20 mouse cellular contexts compared by ENCODE assay signal in the genomic region with DNA sequence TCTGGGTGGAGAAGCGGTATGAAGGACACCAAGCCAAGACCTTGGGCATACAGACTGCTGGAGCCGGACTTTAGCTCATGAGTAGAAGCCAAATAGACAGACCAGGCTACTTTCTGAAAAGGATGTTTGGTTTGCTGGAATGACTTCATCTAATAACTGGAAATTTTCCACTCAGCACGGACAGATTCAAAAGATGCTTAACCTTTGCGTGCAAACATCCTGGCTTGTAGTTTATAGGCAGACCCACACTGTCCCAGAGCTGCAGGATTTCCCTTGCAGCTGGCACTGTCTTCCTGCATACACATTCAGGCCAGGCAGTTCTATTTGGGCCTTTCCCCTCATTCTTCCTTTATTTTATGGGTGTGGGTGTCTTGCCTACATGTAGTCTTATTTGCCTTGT. TPM values are rescaled to one million over a fixed set of nuclear protein-coding genes. Genes with fewer than 3 reads are reported as not detected.
A peak's percentile ranks its signal among the peaks of the same experiment; 100 is the strongest.
DNase-seq lines count a peak whose midpoint lies in the region; ATAC-seq and TF ChIP-seq lines count a peak whose summit lies in the region.
"Had no signal": no experiment of that assay in that cellular context is flagged by ENCODE, and none has a peak within 500 bp of the region (broad histone marks: within the 10 kb centered on the region; RNA-seq: fewer than 3 reads in every experiment).

No protein-coding gene starts in this region.

- WGBS in heart, embryonic 15.5 days, result 65% methylated on average over 4 of the region's 4 CpGs
- 91% methylated on average over 4 of the region's 4 CpGs for WGBS in limb, embryonic 12.5 days
- WGBS in limb, embryonic 10.5 days, result 96% methylated on average over 4 of the region's 4 CpGs
- WGBS in limb, embryonic 14.5 days, result 85% methylated on average over 4 of the region's 4 CpGs

- no peak for DNase-seq in heart, postnatal 36 days
- no peak for DNase-seq in limb, embryonic 10.5 days (ENCODE audit: low spot score)
- DNase-seq in limb, embryonic 14.5 days (ENCODE audit: low spot score), result no peak
- DNase-seq in lung, postnatal 4 days, result peak; percentile 46 to 72
- DNase-seq in natural killer cell, adult 2 months (ENCODE audit: low spot score in 2 of 2), result no peak
- DNase-seq: cerebellum, postnatal 36 days; gastrocnemius, postnatal 36 days; left cerebral cortex, postnatal 4 days; right cerebral cortex, postnatal 25 days; thymus, adult 2 months had no signal

- no peaks in the 10 kb centered on the region for H3K4me1 ChIP-seq in heart, embryonic 15.5 days (replicated peaks)
- no peaks in the 10 kb centered on the region for H3K4me1 ChIP-seq in limb, embryonic 12.5 days (replicated peaks)
- H3K4me1 ChIP-seq in limb, embryonic 10.5 days, result no peaks in the 10 kb centered on the region
- no peaks in the 10 kb centered on the region for H3K4me1 ChIP-seq in limb, embryonic 14.5 days (ENCODE audit: control insufficient read depth, insufficient read depth, low read length)
- H3K4me1 ChIP-seq: forebrain, embryonic 10.5 days; hindbrain, embryonic 10.5 days had no signal

- intact Hi-C loops in heart, postnatal 36 days (cut with DNase I), result no loop called here

- H3K9ac ChIP-seq in heart, embryonic 15.5 days, result no peak overlapping the region
- H3K9ac ChIP-seq in limb, embryonic 12.5 days (replicated peaks), result no peak overlapping the region
- H3K9ac ChIP-seq in limb, embryonic 14.5 days (ENCODE audit: low read depth, low read length, severe bottlenecking), result no peak overlapping the region
- H3K9ac ChIP-seq: liver, embryonic 14.5 days had no signal

- no peaks in the 10 kb centered on the region for H3K9me3 ChIP-seq in heart, embryonic 15.5 days (replicated peaks)
- no peaks in the 10 kb centered on the region for H3K9me3 ChIP-seq in limb, embryonic 12.5 days
- H3K9me3 ChIP-seq in limb, embryonic 10.5 days (replicated peaks), result no peaks in the 10 kb centered on the region
- H3K9me3 ChIP-seq in limb, embryonic 14.5 days (ENCODE audit: control insufficient read depth, low read length), result no peaks in the 10 kb centered on the region
- H3K9me3 ChIP-seq: forebrain, embryonic 10.5 days; hindbrain, embryonic 10.5 days; megakaryocyte, embryonic 14.5 days had no signal

- no peak overlapping the region for H3K4me3 ChIP-seq in heart, embryonic 15.5 days
- H3K4me3 ChIP-seq in limb, embryonic 12.5 days (replicated peaks), result no peak overlapping the region
- no peak overlapping the region for H3K4me3 ChIP-seq in limb, embryonic 10.5 days
- no peak overlapping the region for H3K4me3 ChIP-seq in limb, embryonic 14.5 days (replicated peaks; ENCODE audit: low read length)
- H3K4me3 ChIP-seq: forebrain, embryonic 10.5 days; hindbrain, embryonic 10.5 days; megakaryocyte, embryonic 14.5 days had no signal

- H3K27me3 ChIP-seq in heart, embryonic 15.5 days, result no peaks in the 10 kb centered on the region
- H3K27me3 ChIP-seq in limb, embryonic 12.5 days, result no peaks in the 10 kb centered on the region
- H3K27me3 ChIP-seq in limb, embryonic 10.5 days (ENCODE audit: low read depth, poor library complexity, severe bottlenecking), result no peaks in the 10 kb centered on the region
- H3K27me3 ChIP-seq in limb, embryonic 14.5 days (ENCODE audit: control insufficient read depth, insufficient read depth, low read length), result no peaks in the 10 kb centered on the region
- H3K27me3 ChIP-seq: megakaryocyte, embryonic 14.5 days had no signal

- peak overlapping the region; percentile 55 for H3K27ac ChIP-seq in heart, embryonic 15.5 days
- H3K27ac ChIP-seq in limb, embryonic 12.5 days, result 0 out of 2 replicates have a peak overlapping the region, but pooled peaks have one; percentile 13
- no peak overlapping the region for H3K27ac ChIP-seq in limb, embryonic 10.5 days
- H3K27ac ChIP-seq in limb, embryonic 14.5 days (replicated peaks; ENCODE audit: low read depth, low read length), result 0 out of 2 replicates have a peak overlapping the region, but pooled peaks have one; percentile 19
- H3K27ac ChIP-seq: forebrain, embryonic 10.5 days; liver, embryonic 14.5 days had no signal

- no peak for TF ChIP-seq POLR2A in limb, embryonic 14.5 days (IDR thresholded peaks at IDR 0.05; ENCODE audit: borderline replicate concordance, extremely low read depth, insufficient read depth, insufficient read length)

- H3K36me3 ChIP-seq in heart, embryonic 15.5 days, result no peaks in the 10 kb centered on the region
- H3K36me3 ChIP-seq in limb, embryonic 12.5 days, result no peaks in the 10 kb centered on the region
- H3K36me3 ChIP-seq in limb, embryonic 10.5 days, result no peaks in the 10 kb centered on the region
- H3K36me3 ChIP-seq in limb, embryonic 14.5 days (ENCODE audit: control insufficient read depth, insufficient read depth, low read length), result no peaks in the 10 kb centered on the region
- H3K36me3 ChIP-seq: forebrain, embryonic 10.5 days; hindbrain, embryonic 10.5 days had no signal

- ATAC-seq in heart, embryonic 15.5 days (replicated peaks; ENCODE audit: insufficient number of reproducible peaks, insufficient read depth, low FRiP score, low read depth), result 0 out of 2 replicates have a peak, but pooled peaks have one; percentile 37
- ATAC-seq in limb, embryonic 12.5 days (ENCODE audit: insufficient number of reproducible peaks, insufficient read depth, low FRiP score, low TSS enrichment, low read depth), result no peak
- ATAC-seq in limb, embryonic 14.5 days (ENCODE audit: low FRiP score, low read depth), result no peak
- ATAC-seq: midbrain, embryonic 16.5 days had no signal

- H3K4me2 ChIP-seq in heart, embryonic 15.5 days, result no peak overlapping the region
- no peak overlapping the region for H3K4me2 ChIP-seq in limb, embryonic 12.5 days
- no peak overlapping the region for H3K4me2 ChIP-seq in limb, embryonic 14.5 days (replicated peaks; ENCODE audit: low read depth, low read length, severe bottlenecking)

RNA-seq across cellular contexts. Expression of a gene that starts 27.4 kb away (rescaled TPM):
- polyA plus RNA-seq in heart, embryonic 15.5 days (2015; fragmentation: Nextera tagmentation; extraction: Ambion mirVana), result 19.1 and 19.2 TPM in 2 replicates
- total RNA-seq in heart, postnatal 36 days (2021), result 10 to 100 TPM; 10.1 to 10.5 TPM
- 34.1 and 35.9 TPM in 2 replicates for polyA plus RNA-seq in limb, embryonic 12.5 days (2016; fragmentation: Nextera tagmentation; extraction: Ambion mirVana)
- polyA plus RNA-seq in limb, embryonic 10.5 days (2016; fragmentation: Nextera tagmentation; extraction: Ambion mirVana), result 36.6 and 39.5 TPM in 2 replicates
- 11.5 and 15.6 TPM in 2 replicates for polyA plus RNA-seq in limb, embryonic 14.5 days (2012; rRNA removed)
- polyA plus RNA-seq in limb, embryonic 14.5 days (2014; fragmentation: Nextera tagmentation; extraction: Ambion mirVana), result 28.4 and 32.2 TPM in 2 replicates

RNA-seq across cellular contexts. Expression of a gene that starts 27.5 kb away (rescaled TPM):
- 60.1 and 64.3 TPM in 2 replicates for polyA plus RNA-seq in heart, embryonic 15.5 days (2015; fragmentation: Nextera tagmentation; extraction: Ambion mirVana)
- 10 to 100 TPM; 17.7 to 18.7 TPM for total RNA-seq in heart, postnatal 36 days (2021)
- polyA plus RNA-seq in limb, embryonic 12.5 days (2016; fragmentation: Nextera tagmentation; extraction: Ambion mirVana), result 120 and 124 TPM in 2 replicates
- 147 and 150 TPM in 2 replicates for polyA plus RNA-seq in limb, embryonic 10.5 days (2016; fragmentation: Nextera tagmentation; extraction: Ambion mirVana)
- polyA plus RNA-seq in limb, embryonic 14.5 days (2012; rRNA removed), result 71.1 and 74.9 TPM in 2 replicates
- 104 and 105 TPM in 2 replicates for polyA plus RNA-seq in limb, embryonic 14.5 days (2014; fragmentation: Nextera tagmentation; extraction: Ambion mirVana)

RNA-seq across cellular contexts. Expression of a gene that starts 38.3 kb away (rescaled TPM):
- polyA plus RNA-seq in heart, embryonic 15.5 days (2015; fragmentation: Nextera tagmentation; extraction: Ambion mirVana), result 7.6 and 18.4 TPM in 2 replicates
- 1 to 10 TPM; 4.7 to 5.2 TPM for total RNA-seq in heart, postnatal 36 days (2021)
- polyA plus RNA-seq in limb, embryonic 12.5 days (2016; fragmentation: Nextera tagmentation; extraction: Ambion mirVana), result 9.4 and 9.9 TPM in 2 replicates
- polyA plus RNA-seq in limb, embryonic 10.5 days (2016; fragmentation: Nextera tagmentation; extraction: Ambion mirVana), result 7.5 and 9.7 TPM in 2 replicates
- polyA plus RNA-seq in limb, embryonic 14.5 days (2012; rRNA removed), result 14.2 and 18.2 TPM in 2 replicates
- 20.1 and 20.2 TPM in 2 replicates for polyA plus RNA-seq in limb, embryonic 14.5 days (2014; fragmentation: Nextera tagmentation; extraction: Ambion mirVana)

RNA-seq across cellular contexts. Expression of a gene that starts 47.9 kb away (rescaled TPM):
- 21.8 and 23.8 TPM in 2 replicates for polyA plus RNA-seq in heart, embryonic 15.5 days (2015; fragmentation: Nextera tagmentation; extraction: Ambion mirVana)
- total RNA-seq in heart, postnatal 36 days (2021), result 10 to 100 TPM; 26.1 to 26.7 TPM
- 37.9 and 38.0 TPM in 2 replicates for polyA plus RNA-seq in limb, embryonic 12.5 days (2016; fragmentation: Nextera tagmentation; extraction: Ambion mirVana)
- 35.8 and 38.1 TPM in 2 replicates for polyA plus RNA-seq in limb, embryonic 10.5 days (2016; fragmentation: Nextera tagmentation; extraction: Ambion mirVana)
- 26.5 and 28.4 TPM in 2 replicates for polyA plus RNA-seq in limb, embryonic 14.5 days (2012; rRNA removed)
- 35.8 and 36.1 TPM in 2 replicates for polyA plus RNA-seq in limb, embryonic 14.5 days (2014; fragmentation: Nextera tagmentation; extraction: Ambion mirVana)

RNA-seq across cellular contexts. Expression of a gene that starts 52.6 kb away (rescaled TPM):
- 0.42 TPM in 1 of 2 replicates, not detected in the other for polyA plus RNA-seq in heart, embryonic 15.5 days (2015; fragmentation: Nextera tagmentation; extraction: Ambion mirVana)
- total RNA-seq in heart, postnatal 36 days (2021), result not detected
- not detected in 2 replicates for polyA plus RNA-seq in limb, embryonic 12.5 days (2016; fragmentation: Nextera tagmentation; extraction: Ambion mirVana)
- polyA plus RNA-seq in limb, embryonic 10.5 days (2016; fragmentation: Nextera tagmentation; extraction: Ambion mirVana), result 0.25 and 0.26 TPM in 2 replicates
- 0.08 TPM in 1 of 2 replicates, not detected in the other for polyA plus RNA-seq in limb, embryonic 14.5 days (2012; rRNA removed)
- 0.19 TPM in 1 of 2 replicates, not detected in the other for polyA plus RNA-seq in limb, embryonic 14.5 days (2014; fragmentation: Nextera tagmentation; extraction: Ambion mirVana)
- total RNA-seq: gastrocnemius, postnatal 36 days; layer of hippocampus, adult 18-20 months; left cerebral cortex, postnatal 4 days had no signal
- polyA plus RNA-seq: embryonic facial prominence, embryonic 11.5 days; frontal cortex, adult 2 months; hindbrain, embryonic 10.5 days; midbrain, embryonic 16.5 days had no signal

Comparison
In these comparisons a context has a peak if more than half of its experiments do, and no peak if none do; other contexts are left out.
1. DNase-seq: peak in lung, postnatal 4 days (2 of 2); none in heart, postnatal 36 days (0 of 2), limb, embryonic 10.5 days (single experiment), limb, embryonic 14.5 days (single experiment) and natural killer cell, adult 2 months (0 of 2).